15 mouse cellular contexts compared by ENCODE assay signal in genomic region chr12:3124036-3124435, GRCm38 (mm10).
"Had no signal": no experiment of that assay in that cellular context is flagged by ENCODE, and none has a peak within 500 bp of the region (broad histone marks: within the 10 kb centered on the region; RNA-seq: fewer than 3 reads in every experiment).

No protein-coding gene starts in this region.

- DNase-seq: cerebellum, adult 9-11 months; cerebellum, postnatal 10 days; cerebellum, postnatal 14 days; cerebellum, postnatal 25 days; cerebellum, postnatal 36 days; embryo, embryonic 11 days; forebrain, postnatal 0 days; gastrocnemius, adult 2 months; gastrocnemius, postnatal 10 days; gastrocnemius, postnatal 14 days; gastrocnemius, postnatal 25 days; gastrocnemius, postnatal 36 days; heart, adult 11 months; heart, adult 18-20 months; heart, adult 2 months had no signal
